Mouse (Mus musculus) kidney, adult 2 months (tissue): ENCODE measurements around the gene Lsr. TPM values are rescaled to one million over a fixed set of nuclear protein-coding genes. Genes with fewer than 3 reads are reported as not detected.
A peak's percentile ranks its signal among the peaks of the same experiment; 100 is the strongest.

Experiments
- DNase-seq: peaks from one replicate; pipeline ENCODE4 v3.0.0; 2021
- H3K27ac ChIP-seq: fragments of 200-500 bp; 2 replicates; pipeline ENCODE4 v1.5.1; 2012; ENCODE audit warnings: low read depth, low read length, control low read depth, inconsistent platforms; ENCODE audit not compliant: insufficient read depth
- H3K27me3 ChIP-seq: fragments of 200-500 bp; replicated peaks from 2 replicates; pipeline ENCODE4 v1.6.1; 2012; ENCODE audit warnings: mild to moderate bottlenecking, moderate library complexity, low read length, inconsistent platforms; ENCODE audit not compliant: control insufficient read depth, insufficient read depth
- H3K36me3 ChIP-seq: fragments of 200-500 bp; 2 replicates; pipeline ENCODE4 v1.6.1; 2012; ENCODE audit warnings: mild to moderate bottlenecking, moderate library complexity, low read length, inconsistent platforms; ENCODE audit not compliant: control insufficient read depth, insufficient read depth
- H3K4me1 ChIP-seq: fragments of 200-500 bp; 2 replicates; pipeline ENCODE4 v1.6.1; 2011; ENCODE audit warnings: low read length; ENCODE audit not compliant: control insufficient read depth, insufficient read depth
- H3K4me3 ChIP-seq: fragments of 200-500 bp; 2 replicates; pipeline ENCODE4 v1.5.1; 2011; ENCODE audit warnings: mild to moderate bottlenecking, low read depth, low read length, control low read depth; ENCODE audit not compliant: insufficient read depth
- CTCF ChIP-seq: fragments of 200-500 bp; conservative IDR thresholded peaks from 2 replicates; pipeline ENCODE4 v1.5.1; 2011; ENCODE audit warnings: low read depth, mild to moderate bottlenecking, control low read depth, low read length, moderate library complexity, mixed read lengths; ENCODE audit not compliant: insufficient read depth, insufficient read length
- POLR2A ChIP-seq: fragments of 200-500 bp; IDR thresholded peaks from one replicate; pipeline ENCODE4 v1.6.1; 2011; ENCODE audit warnings: low read depth, low read length, control low read depth
- WGBS: fragments of 180-500 bp; shearing (Covaris S2); methylation state at CpG from one replicate; pipeline ENCODE4 v1.1.7; 2018; 5-methylcytosine and 5-hydroxymethylcytosine counted together
- polyA plus RNA-seq: library from polyadenylated mRNA; depleted of rRNA; stranded (reverse); fragments of >200 nt; gene quantifications from 2 replicates; pipeline ENCODE4 v1.2.3, GENCODE M21; 2012

Gene Lsr
- polyA plus RNA-seq, 1 experiment = 60.7 TPM

- no peak for DNase-seq
- Histone ChIP-seq H3K4me1 (no peaks in the 10 kb centered on the region), H3K4me3 (no peak overlapping the region), H3K27me3 (no peaks in the 10 kb centered on the region), H3K36me3 (no peaks in the 10 kb centered on the region), H3K27ac (no peak overlapping the region)
- TF ChIP-seq CTCF (0 out of 2 replicates have a peak, but pooled peaks have one; percentile 8), POLR2A (no peak)
- 98% methylated on average over 2 of the region's 2 CpGs for WGBS
Measured at GRCm38 (mm10) chr7:30996491-30996890, 23.2 kb upstream of the Lsr start.

- Histone ChIP-seq H3K4me3 (no peak overlapping the region), H3K36me3 (no peaks in the 10 kb centered on the region), H3K4me1 (no peaks in the 10 kb centered on the region), H3K27me3 (no peaks in the 10 kb centered on the region), H3K27ac (no peak overlapping the region)
- TF ChIP-seq CTCF (no peak), POLR2A (no peak)
- 83% methylated on average over 5 of the region's 5 CpGs for WGBS
- no peak for DNase-seq
Measured at GRCm38 (mm10) chr7:30993986-30994385, 20.7 kb upstream of the Lsr start.

GRCm38 (mm10) chr7:30992148-30992547 lies 18.9 kb upstream of the Lsr start:
- no peaks in the 10 kb centered on the region for H3K4me1 ChIP-seq
- WGBS = 57% methylated on average over 5 of the region's 5 CpGs
- DNase-seq = no peak
- H3K27ac ChIP-seq = no peak overlapping the region
- no peaks in the 10 kb centered on the region for H3K36me3 ChIP-seq
- TF ChIP-seq CTCF = no peak
- TF ChIP-seq POLR2A = no peak
- no peak overlapping the region for H3K4me3 ChIP-seq
- H3K27me3 ChIP-seq = no peaks in the 10 kb centered on the region

- TF ChIP-seq CTCF (no peak), POLR2A (no peak)
- Histone ChIP-seq H3K27ac (no peak overlapping the region), H3K27me3 (no peaks in the 10 kb centered on the region), H3K4me1 (no peaks in the 10 kb centered on the region), H3K4me3 (no peak overlapping the region), H3K36me3 (no peaks in the 10 kb centered on the region)
- no peak for DNase-seq
- 90% methylated on average over 4 of the region's 4 CpGs for WGBS
Measured at GRCm38 (mm10) chr7:30988519-30989162, 15.4 kb upstream of the Lsr start.

GRCm38 (mm10) chr7:30985357-30985756 lies 12.1 kb upstream of the Lsr start:
- no peaks in the 10 kb centered on the region for H3K27me3 ChIP-seq
- no peak for DNase-seq
- H3K4me1 ChIP-seq = no peaks in the 10 kb centered on the region
- H3K27ac ChIP-seq = no peak overlapping the region
- TF ChIP-seq CTCF = no peak
- TF ChIP-seq POLR2A = no peak
- no peak overlapping the region for H3K4me3 ChIP-seq
- WGBS = 88% methylated on average over 9 of the region's 9 CpGs
- H3K36me3 ChIP-seq = no peaks in the 10 kb centered on the region

GRCm38 (mm10) chr7:30981703-30982102 lies 8.4 kb upstream of the Lsr start:
- no peak for DNase-seq
- no peak overlapping the region for H3K27ac ChIP-seq
- no peaks in the 10 kb centered on the region for H3K4me1 ChIP-seq
- no peaks in the 10 kb centered on the region for H3K36me3 ChIP-seq
- 95% methylated on average over 4 of the region's 4 CpGs for WGBS
- TF ChIP-seq POLR2A (no peak), CTCF (no peak)
- H3K27me3 ChIP-seq = no peaks in the 10 kb centered on the region
- no peak overlapping the region for H3K4me3 ChIP-seq

GRCm38 (mm10) chr7:30973501-30974289 lies 431 bp upstream of the Lsr start, which contains the start of gene Fam187b:
Gene Fam187b (plus strand): TSS chr7:30973790.
- Histone ChIP-seq H3K27ac (peak within 1 kb of the TSS; percentile 96), H3K27me3 (no peaks in the 10 kb centered on the region), H3K4me3 (peak within 1 kb of the TSS; percentile 58), H3K36me3 (no peaks in the 10 kb centered on the region), H3K4me1 (peaks cover 8% of the 10 kb centered on the region; the same call in 1 of the 2 replicates)
- DNase-seq = peak; percentile 94
- 1% methylated on average over 37 of the region's 37 CpGs for WGBS
- TF ChIP-seq CTCF (peak; percentile 85), POLR2A (peak; percentile 44)
